27 mouse cellular contexts compared by ENCODE assay signal in the genomic region with DNA sequence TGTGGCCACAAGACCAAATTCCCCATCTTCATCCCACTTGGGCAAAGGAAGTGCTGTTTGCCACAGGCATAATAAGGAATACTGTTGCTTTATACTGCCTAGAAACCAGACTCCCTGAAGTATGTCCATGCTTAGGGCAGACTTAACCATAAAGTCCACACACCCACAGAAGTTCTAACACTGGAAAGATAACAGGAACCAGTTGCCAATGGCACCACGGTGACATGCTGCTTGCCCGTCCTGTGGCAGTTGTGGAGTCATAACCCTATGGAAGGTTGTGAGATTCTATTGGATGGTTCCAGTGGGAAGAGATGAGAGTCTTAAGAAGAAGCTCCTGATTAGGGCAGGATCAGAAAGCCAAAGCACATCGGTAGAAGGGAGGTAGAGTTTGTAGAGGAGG. TPM values are rescaled to one million over a fixed set of nuclear protein-coding genes. Genes with fewer than 3 reads are reported as not detected.
DNase-seq lines count a peak whose midpoint lies in the region; ATAC-seq and TF ChIP-seq lines count a peak whose summit lies in the region.
"Had no signal": no experiment of that assay in that cellular context is flagged by ENCODE, and none has a peak within 500 bp of the region (broad histone marks: within the 10 kb centered on the region; RNA-seq: fewer than 3 reads in every experiment).

A gene (plus strand): TSS at position 301 of the 400 bp plus-strand sequence.

- no peak for TF ChIP-seq CTCF in layer of hippocampus, adult 2 months (conservative IDR thresholded peaks at IDR 0.05)
- no peak for TF ChIP-seq CTCF in testis, adult 2 months (IDR thresholded peaks at IDR 0.05; ENCODE audit: control insufficient read depth, insufficient read depth, insufficient replicate concordance, low read depth, low read length)

- TF ChIP-seq POLR2A in testis, adult 2 months (IDR thresholded peaks at IDR 0.05; ENCODE audit: control insufficient read depth, low read depth, low read length): peak; percentile 65; the same call in 1 of the 2 replicates

- H3K4me3 ChIP-seq in layer of hippocampus, adult 2 months: no peak within 1 kb of the TSS
- peak within 1 kb of the TSS; percentile 82 for H3K4me3 ChIP-seq in testis, adult 2 months (ENCODE audit: control insufficient read depth, low read depth, low read length)
- H3K4me3 ChIP-seq: embryonic facial prominence, embryonic 10.5 days; embryonic facial prominence, embryonic 12.5 days; forebrain, embryonic 10.5 days; forebrain, embryonic 12.5 days had no signal

- DNase-seq in layer of hippocampus, adult 2 months (ENCODE audit: low spot score in 2 of 2): no peak
- no peak for DNase-seq in layer of hippocampus, adult 9-11 months
- DNase-seq in testis, postnatal 14 days (ENCODE audit: low spot score): no peak
- DNase-seq: adrenal gland, adult 2 months; adrenal gland, postnatal 10 days; adrenal gland, postnatal 25 days; cerebellum, adult 11 months; cerebellum, adult 18-20 months; cerebellum, adult 8-10 months; cerebellum, adult 9-11 months; cerebellum, postnatal 14 days; cerebellum, postnatal 36 days had no signal

- H3K27ac ChIP-seq in layer of hippocampus, adult 2 months: peak within 1 kb of the TSS; percentile 86
- no peak within 1 kb of the TSS; the same call in 1 of the 2 replicates for H3K27ac ChIP-seq in testis, adult 2 months (ENCODE audit: control insufficient read depth, insufficient read depth, low read depth, low read length)
- H3K27ac ChIP-seq: embryonic facial prominence, embryonic 12.5 days had no signal

- H3K36me3 ChIP-seq in testis, adult 2 months (ENCODE audit: control insufficient read depth, insufficient read depth, low read length): no peaks in the 10 kb centered on the region
- H3K36me3 ChIP-seq: embryonic facial prominence, embryonic 10.5 days; embryonic facial prominence, embryonic 12.5 days; forebrain, embryonic 10.5 days; forebrain, embryonic 12.5 days had no signal

- peaks cover 2% of the 10 kb centered on the region for H3K4me1 ChIP-seq in testis, adult 2 months (ENCODE audit: control insufficient read depth, insufficient read depth, low read length)
- H3K4me1 ChIP-seq: embryonic facial prominence, embryonic 12.5 days had no signal

- no peak for ATAC-seq in erythroid progenitor cell, adult 5-6 weeks (replicated peaks; ENCODE audit: low FRiP score, poor library complexity, severe bottlenecking)
- ATAC-seq: forebrain, embryonic 14.5 days; forebrain, embryonic 16.5 days had no signal

- H3K27me3 ChIP-seq in testis, adult 2 months (ENCODE audit: control insufficient read depth, insufficient read depth, low read length): no peaks in the 10 kb centered on the region
- H3K27me3 ChIP-seq: embryonic facial prominence, embryonic 12.5 days; forebrain, embryonic 12.5 days had no signal

RNA-seq across cellular contexts. Expression of the gene that starts here (rescaled TPM):
- total RNA-seq in layer of hippocampus, adult 2 months (2021): 1 to 10 TPM; 1.5 to 2.3 TPM
- polyA plus RNA-seq in testis, adult 2 months (2012; rRNA removed): 235 and 284 TPM in 2 replicates
- total RNA-seq in erythroid progenitor cell, adult 5-6 weeks (2015; ENCODE audit: low replicate concordance): not detected in 2 replicates
- not detected in 2 replicates for total RNA-seq in erythroid progenitor cell, adult 5-6 weeks (2017; ENCODE audit: low replicate concordance)
- total RNA-seq: adrenal gland, adult 2 months; adrenal gland, postnatal 10 days; adrenal gland, postnatal 25 days; adrenal gland, postnatal 4 days; common myeloid progenitor, adult 5-6 weeks; ES-E14; MEL had no signal
- polyA plus RNA-seq: adrenal gland, adult 2 months; brain, embryonic 14.5 days; C2C12; embryonic facial prominence, embryonic 10.5 days; embryonic facial prominence, embryonic 12.5 days; embryonic facial prominence, embryonic 14.5 days; forebrain, embryonic 10.5 days; forebrain, embryonic 12.5 days; forebrain, embryonic 14.5 days; forebrain, embryonic 16.5 days had no signal
